Mouse (Mus musculus) thymus, postnatal 0 days (tissue): ENCODE measurements around the gene Alg14. TPM values are rescaled to one million over a fixed set of nuclear protein-coding genes. Genes with fewer than 3 reads are reported as not detected.

Source experiments
- DNase-seq: peaks from one replicate; pipeline ENCODE4 v3.0.0-alpha.2; 2015; ENCODE audit warnings: low spot score
- polyA plus RNA-seq: library from polyadenylated mRNA; unstranded; fragments of >200 nt; fragmentation: Nextera tagmentation; extraction: Ambion mirVana; gene quantifications from 2 replicates; pipeline ENCODE4 v1.2.1, GENCODE M21; 2015

The Alg14 gene
- polyA plus RNA-seq, 1 experiment from 2014 or later = 28.1 TPM

DNA sequence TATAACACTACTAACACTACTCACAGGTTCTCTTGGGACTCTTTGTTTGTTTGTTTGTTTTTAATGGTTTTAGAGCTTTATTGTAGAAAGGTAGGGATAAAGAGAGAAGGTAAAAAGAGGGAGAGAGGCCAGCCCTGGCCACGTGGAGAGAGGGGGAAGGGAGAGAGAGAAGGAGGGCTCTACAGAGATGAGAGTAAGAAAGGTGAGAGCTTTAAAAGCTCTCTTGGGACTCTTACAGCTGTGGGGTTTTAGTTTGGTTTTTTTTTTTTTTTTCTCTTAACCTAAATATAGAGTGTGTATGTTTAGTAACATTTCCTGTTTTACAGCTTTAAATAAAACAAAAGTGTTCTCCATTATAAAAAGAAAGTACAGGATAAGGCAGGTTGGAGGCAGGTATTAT lies 70.4 kb downstream of the Alg14 start:
- no peak for DNase-seq

DNA sequence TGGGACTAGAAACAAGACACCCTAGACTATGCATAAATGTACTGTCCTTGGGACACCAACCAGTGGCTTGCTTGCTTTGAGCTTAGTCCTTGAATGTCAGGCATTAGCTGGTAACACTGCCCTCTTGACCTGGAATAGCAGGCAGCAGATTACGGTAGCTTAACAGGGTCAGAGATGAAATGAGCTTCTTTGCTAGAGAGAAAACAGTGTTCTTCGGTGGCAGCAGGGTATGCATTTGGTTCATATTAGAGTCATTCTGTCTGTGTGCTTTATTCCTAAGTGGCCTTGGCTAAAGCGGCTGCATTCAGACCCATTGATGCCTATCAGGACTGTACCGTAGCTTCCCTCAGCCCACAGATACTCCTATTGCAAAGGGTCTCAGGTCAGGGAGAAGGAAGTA lies 72.8 kb downstream of the Alg14 start:
- DNase-seq = no peak

DNA sequence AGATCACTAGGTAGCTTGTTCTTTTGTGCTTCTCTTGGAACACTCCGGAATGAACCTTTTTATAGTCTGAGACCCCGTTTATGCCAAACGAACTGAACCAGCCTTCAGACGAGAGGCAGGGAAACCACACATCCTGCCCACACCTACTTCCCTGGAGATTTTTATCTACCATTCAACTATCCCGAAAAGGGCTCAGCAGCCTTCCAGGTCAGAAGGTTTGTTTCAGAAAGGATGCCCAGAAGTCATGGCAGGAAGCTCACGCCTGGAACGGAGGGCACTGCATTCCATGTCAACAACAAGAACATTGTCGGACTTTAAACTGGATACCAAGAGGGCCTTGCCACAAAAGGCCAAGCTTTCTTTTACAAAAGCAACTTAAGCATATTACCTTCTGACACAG lies 73.6 kb downstream of the Alg14 start:
- peak; percentile 20 for DNase-seq

DNA sequence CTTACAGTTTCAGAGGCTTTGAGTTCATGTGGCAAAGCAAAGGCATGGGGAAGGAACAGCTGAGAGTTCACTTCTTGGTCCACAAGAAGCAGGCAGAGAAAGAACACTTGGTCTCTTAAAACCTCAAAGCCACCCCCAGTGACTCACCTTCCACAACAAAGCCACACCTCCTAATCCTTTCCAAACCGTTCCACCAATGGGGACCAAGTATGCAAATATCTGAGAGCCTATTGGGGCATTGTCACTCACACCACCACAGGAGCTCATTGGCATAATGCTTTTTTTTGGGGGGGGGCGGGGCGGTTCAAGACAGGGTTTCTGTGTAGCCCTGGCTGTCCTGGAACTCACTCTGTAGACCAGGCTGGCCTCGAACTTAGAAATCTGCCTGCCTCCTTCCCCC lies 77.0 kb downstream of the Alg14 start:
- DNase-seq = no peak

DNA sequence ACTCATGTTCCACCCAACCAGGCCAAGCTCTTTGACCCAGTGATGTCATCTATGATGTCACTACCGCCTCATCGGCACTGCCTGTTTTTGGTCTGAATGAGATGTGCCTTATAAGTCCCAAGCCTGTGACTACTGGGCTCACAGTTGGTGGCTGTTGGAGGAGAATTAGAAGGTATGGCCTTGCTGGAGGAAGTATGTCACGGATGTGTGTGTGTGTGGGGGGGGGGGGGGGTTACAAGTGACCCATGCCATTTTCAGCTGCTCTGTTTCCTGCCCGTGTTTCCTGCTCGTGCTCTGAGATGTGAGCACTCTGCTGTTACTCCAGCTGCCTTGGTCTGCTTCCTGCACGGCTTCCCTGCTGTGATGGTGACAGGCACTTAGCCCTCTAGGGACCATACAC lies 77.9 kb downstream of the Alg14 start:
- peak; percentile 79 for DNase-seq

DNA sequence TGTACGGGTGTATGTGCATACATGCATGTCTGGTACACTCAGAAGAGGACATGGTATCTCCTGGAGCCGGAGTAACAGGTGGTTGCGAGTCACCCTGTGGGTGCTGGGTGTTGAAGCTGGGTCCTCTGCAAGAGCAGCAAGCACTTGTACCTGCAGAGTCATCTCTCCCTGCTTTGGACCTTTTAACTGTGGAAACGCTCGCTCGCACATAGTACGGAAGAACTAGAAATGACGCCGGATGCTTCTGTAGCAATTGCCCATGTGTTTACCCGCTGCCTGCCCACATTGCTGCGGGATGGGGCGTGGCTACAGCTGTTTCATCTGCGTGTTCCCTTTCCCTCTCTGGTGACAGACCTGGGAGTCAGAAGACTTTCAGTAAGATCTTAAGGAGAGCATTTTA lies 78.7 kb downstream of the Alg14 start:
- DNase-seq = peak; percentile 86

DNA sequence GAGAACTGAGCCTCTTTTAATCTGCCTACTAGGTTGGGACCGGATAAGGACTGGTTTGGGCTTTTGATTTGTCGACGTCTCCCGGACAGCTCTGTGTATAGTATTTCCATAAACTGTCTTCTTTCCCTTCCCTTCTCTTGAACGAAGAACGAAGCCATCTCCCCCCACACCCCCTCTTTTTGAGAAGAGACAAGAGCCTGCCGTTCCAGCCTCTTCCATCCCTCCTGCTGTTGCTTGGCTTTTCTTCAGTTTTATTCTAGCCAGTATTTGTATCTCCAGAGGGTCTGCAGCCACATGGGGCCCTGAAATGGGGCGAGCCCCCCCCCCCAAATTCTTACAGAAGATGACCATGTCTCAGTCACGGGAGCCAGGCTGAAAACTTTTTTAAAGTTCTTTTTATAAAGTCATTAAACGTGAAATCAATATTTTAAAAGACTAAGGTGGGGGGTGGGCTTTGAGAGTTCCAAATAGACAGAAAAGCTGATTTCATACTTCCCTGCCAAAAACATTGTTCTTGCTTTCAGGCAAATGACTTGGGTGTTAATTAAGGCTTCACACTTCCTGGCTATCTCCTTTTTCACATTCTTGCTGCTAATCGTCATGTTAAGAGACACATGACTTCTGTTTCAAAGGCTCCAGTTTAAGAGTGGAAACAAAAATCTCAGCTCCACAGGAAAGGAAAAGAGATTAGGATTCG lies 79.4 kb downstream of the Alg14 start:
- DNase-seq = no peak

DNA sequence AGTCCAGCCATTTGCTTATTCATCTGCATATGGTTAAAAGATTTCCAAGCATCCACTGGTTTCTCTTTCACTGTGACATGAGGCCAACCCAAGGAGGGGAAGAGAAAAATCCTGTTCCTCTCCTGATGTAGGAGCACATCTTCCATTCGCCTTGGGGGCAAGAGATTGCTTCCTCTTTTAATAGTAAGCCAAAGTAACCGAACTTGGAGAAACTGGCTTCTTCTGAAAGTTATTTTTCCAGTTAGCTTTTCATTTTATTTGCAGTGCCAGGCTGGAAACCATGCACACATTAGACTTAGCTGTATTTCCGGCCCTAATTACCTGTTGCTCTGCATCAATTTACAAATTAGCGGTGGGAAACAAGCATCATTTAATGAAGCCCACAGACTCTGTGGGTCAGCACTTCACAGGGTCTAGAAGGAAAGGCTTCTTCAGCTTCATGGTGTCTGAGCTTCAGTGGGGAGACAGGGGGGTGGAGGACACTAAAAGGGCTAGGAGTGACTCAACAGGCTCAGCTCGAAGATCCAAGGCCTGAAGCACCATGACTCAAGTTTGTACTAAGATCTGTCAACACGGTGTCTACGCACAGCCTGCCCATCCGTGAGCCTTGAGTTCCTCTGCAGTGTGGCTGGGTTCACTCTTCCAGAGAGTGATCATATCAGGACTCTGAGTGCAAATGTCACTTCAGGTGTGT lies 80.1 kb downstream of the Alg14 start:
- DNase-seq = no peak

DNA sequence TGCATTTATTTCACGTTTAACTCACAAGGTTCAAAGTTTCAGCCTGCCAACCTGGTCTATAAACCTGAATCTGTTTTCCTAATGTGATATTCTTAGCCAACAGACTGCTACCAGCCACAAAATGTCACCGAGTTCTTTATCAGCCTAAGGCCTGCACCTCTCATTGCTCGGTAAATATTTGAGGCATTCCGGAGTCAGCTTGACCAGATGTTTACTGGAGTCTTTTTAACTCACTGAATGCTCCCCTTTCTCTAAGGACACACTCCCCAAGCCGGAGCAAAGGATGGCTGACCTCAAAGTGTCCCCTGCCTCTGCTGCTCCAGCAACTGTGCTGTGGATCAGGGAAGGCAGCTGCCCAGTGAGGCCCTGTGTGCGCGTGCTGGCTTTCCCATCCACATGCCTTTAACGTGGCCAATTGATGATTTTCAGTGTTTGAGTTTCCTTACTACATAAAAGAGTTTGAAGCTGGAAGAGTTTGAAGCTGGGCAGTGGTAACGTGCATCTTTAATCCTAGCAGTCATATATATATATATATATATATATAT lies 82.4 kb downstream of the Alg14 start:
- DNase-seq = no peak

DNA sequence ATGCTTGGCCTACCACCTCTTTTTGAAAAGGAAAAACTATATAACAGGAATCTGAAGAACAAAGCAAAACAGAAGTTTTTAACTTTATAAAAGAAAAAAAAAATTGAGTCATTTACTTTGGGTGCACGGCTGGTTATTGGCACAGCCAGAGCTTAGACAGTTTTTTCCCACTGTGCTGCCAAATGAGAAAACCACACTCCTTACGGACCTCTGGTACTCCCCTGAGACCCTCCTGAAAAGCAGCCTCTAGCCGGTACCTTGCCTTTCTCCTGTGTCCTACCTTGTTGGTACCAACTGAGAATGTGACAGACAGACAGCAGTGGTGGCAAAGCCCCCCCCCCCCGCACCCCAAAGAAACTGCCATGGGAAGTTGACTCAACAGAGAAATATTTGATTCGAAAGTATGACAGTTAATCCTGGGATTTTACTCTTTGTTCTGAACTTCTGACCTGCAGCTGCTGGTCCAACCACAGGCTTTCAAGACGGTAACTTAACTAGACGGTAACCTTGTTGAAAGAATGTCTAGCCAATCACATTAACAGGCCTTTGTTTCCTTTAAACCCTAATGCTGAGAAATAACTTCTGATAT lies 84.1 kb downstream of the Alg14 start:
- no peak for DNase-seq

DNA sequence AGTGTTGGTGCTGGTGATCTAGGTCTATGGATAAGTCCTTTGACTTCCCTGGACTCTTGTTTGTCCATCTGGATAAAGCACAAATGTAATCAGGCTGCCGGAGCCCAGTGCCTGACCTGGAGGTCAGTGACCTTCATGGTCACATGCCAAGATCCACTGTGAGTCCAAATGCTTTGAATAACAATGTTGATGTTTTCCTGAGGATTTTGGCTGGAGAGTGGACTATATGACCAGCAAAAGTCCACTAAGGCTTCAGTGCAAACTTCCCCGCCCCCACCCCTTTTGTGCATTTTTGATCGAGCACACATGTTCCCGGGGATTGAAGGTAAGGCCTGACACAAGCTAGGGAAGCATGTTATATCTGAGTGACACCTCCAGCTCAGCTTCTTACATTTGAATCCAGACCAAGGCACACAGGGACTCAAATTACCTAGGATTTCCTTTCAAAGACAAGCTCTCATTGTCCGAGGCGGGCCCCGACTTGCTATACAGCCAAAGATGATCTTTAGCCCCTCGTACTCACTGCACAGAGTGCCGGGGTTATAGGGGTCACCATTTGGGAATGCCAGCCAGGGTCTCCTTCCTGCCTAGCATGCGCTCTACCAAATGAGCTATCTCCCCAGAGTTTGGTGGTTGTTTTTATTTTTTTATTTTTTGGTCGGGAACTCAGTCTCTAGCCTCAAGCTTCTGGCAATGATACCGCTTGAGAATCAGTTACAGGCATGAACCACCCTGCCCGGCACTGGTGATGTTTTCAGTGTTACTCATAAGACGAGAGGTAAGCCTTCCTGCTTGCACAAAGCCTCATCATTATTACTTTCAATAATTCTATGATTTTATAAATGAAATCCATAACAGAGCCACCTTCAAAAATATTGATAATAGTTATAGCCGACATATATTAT lies 87.4 kb downstream of the Alg14 start:
- no peak for DNase-seq

DNA sequence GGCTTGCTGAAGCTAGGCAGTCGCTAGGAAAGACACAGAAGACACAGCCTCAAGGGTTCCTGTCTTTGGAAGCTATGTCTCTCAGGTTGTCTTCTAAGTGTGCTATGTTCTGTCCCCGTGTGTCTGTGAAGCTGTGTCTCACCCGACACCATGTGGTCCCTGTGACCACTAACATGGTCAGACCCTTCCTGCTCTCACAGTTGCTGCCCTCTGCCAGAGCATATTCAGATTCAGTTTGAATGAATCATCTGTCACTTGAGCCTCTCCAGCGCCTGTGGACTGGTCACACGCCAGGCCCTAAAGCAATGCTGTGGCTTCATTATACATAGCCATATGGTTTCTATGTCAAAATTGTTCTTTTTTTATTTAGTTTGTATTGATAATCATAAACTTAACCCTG lies 88.1 kb downstream of the Alg14 start:
- DNase-seq = no peak

DNA sequence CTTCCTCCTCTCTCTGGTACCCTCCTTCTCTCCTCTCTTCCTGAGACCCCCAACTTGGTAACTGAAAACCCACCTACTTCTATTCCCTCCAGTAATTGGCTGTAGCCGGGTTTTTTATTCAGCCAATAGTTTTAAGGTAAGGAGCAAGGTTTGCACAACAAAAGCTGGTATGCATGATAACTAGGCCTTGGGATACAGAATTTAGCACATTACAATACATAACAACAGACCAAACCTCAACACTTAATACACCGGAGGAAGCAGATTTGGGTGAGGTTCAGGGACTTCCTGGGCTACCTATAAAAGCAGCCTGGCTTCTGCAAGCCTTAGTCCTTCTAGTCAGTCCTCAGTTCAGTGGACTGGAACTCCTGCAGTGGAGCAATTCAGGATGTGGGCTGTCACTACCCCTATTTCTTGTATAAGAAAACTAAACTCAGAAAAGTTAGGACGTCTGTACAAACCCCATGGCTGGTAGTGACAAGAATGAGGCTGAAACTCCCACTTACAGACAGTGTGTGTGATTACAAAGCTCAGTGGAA lies 96.0 kb downstream of the Alg14 start:
- no peak for DNase-seq

DNA sequence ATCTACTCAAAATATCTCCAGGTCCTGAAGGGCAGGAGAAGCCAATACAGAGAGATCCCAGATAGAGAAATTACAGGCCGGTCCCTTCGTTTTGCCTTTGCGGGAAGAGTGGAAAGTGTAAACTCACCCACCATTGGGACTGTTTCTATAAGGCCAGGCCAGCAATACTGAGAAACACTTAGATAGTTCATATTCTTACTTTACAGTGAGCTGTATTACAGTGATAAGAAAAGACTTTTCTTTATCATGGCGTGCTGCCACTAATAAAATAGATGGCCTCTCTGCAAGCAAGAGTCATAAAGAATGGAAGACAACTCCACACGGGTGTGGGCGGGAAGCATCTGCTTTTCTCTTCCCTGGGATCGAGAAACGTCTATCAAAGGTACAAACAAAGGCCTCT lies 97.8 kb downstream of the Alg14 start:
- DNase-seq = no peak

DNA sequence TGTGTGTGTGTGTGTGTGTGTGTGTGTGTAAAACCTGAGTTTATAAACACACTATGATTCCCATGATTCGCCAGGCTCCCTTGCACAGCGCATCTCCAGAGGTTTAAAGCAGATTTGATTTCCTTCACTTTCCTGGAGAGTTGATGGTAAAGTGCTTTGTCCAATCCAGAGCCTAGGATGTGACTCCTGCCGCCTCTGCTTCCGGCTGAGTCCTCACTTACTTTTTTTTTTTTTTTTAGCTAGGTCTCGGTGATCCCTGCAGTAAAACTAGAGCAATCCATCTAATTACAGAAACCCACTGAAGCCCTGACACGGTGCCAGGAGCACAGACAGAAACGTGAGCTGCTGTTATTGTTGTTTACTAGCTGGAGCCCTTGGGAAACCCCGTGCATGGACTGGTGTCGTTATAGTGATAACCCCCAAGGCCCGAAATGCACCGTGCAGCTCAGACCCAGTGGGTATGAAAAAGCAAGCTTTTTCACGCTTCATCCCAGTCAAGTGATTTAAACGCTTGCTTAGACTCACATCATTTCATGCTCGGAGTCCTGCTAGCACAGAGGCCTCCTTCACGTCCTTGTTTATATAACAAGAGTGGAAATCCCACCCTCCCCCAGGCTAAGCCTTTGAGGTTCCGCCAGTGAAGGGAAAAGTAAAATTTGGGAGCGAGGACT lies 98.4 kb downstream of the Alg14 start:
- DNase-seq = no peak

DNA sequence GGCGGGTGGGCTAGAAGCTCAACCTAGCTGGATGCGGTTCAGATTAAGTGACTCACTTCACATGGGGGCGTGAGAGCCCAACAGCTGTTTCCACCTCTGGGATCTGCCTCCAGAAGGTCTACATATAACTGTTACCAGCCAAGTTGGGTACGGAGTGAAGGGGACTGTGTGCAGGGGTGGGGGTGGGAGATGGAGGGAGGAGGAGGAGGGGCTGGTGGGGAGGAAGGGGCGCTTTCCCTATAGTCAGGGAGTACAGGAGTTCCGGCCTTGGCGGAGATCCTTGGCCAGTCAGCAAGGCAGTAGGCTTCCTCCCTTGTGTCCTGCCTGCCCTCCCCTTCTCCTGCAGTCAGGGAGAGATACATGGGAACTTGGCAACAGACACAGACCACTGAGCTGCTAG lies 99.2 kb downstream of the Alg14 start:
- no peak for DNase-seq

DNA sequence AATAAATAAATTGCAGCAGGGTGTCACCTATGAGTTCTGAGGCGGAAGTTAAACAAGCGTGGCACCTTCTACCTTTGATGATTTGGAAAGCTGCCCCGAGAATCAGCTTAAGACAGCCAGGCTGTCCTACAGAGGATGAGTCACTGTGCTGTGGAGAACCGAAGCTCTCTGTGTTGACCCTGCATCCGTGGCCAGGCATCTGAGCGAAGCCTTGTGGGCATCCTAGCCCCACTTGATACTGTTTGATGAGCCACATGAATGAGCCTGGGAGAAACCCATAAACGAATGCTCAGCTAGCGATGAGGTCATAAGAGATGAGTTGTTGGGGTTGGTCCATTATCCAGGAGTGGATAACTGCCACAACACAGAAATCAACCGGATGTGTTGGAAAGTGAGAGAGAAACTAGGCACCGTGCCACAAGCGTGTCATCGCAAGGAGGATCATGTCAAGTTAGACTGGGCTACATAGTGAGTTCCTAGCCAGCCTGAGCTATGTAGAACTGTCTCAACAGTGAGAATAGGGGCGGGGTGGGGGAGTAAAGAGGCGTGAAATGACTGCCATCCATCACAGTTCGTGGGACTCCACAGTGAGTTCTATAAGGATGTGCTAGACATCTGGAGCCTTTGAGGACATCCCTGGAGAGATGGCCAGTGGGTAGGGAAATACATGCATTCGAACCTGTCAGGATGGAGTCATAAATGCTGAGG lies 104.2 kb downstream of the Alg14 start:
- no peak for DNase-seq

DNA sequence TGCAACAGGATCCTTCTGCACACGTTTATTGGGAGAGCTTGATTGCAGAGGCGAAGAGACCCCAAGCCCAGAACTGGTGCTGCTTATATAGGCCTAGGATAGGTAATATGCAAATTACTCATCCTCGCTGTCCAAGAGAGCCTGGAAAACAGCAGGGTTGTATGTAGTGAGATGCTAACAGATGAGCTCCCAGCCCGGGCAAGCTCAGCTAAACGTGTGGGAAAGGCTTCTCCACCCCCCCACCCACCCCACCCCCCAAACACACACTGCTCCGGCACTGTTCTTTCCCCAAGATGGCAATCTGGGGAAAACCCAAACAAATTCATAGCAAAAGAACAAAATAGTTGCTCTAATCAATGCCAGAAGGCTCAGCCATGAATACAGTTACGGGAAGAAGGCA lies 105.0 kb downstream of the Alg14 start:
- DNase-seq = no peak

DNA sequence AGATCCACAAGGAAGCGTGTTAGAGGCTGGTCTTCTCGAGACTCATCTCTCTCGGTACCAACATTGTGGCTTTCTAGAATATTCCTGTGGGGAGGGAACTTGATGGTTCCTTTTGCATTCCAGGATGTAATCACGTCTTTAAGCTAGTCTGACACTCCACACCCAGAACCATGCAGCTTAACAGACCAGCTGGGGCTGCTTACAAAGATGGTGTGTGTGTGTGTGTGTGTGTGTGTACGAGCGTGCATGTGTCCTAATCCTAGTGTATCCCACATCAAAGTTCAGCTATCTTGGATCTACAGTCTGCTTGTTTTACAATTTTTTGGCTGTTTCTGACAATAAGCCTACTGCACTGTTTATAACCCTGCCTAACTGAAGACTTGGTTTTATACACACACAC lies 105.4 kb downstream of the Alg14 start:
- DNase-seq = no peak

DNA sequence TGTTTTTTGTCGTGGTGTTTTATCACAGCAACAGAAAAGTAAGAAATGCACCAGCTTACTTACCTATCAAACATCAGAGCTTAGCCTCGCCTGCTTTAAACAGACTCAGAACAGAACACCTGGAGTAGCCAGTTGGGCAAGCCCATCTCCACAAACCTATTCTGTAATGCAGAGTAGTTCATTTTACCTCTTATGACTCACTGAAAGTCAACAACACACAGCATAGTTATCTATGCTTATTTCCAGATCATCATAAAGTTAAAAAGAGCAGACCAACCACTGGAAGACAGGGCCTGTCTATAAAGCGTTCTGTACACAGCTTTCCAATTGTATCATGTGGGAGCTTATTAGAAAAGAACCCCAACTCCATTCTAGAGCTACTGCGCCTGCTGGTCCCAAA lies 109.8 kb downstream of the Alg14 start:
- no peak for DNase-seq
